Mouse (Mus musculus) olfactory bulb, adult 2 months (tissue): Measurements from ENCODE around the gene Bank1.

Experiments used
- CTCF ChIP-seq: fragments of 200-500 bp; IDR thresholded peaks from 2 replicates; pipeline ENCODE4 v1.5.1; 2012; ENCODE audit warnings: low read depth, mild to moderate bottlenecking, low read length, moderate library complexity; ENCODE audit not compliant: insufficient read depth
- POLR2A ChIP-seq: fragments of 200-500 bp; IDR thresholded peaks from 2 replicates; pipeline ENCODE4 v1.6.1; 2012; ENCODE audit warnings: mild to moderate bottlenecking, low read depth, low read length, moderate library complexity; ENCODE audit not compliant: insufficient read depth

DNA sequence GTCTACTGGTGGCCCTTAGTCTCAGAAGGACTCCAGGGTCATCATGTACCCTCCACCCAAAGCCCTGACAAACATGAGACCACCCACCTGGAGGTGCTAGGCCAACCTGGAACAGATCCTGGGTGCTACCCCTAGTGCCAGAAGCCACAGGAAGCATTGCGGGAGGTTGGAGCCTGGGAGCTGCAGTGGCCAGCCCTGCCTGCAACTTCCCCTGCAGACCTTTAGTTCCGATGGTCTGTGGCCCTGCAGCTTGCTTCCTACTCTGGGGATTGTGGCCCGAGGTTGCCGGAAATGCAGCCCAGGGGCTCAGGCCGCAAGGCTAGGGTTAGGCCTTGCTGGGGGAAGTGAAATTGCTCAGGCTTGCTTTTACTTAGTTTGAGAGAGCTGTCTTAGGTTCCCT lies at the start of gene Bank1:
- TF ChIP-seq CTCF (no peak), POLR2A (no peak)
